Mouse (Mus musculus) megakaryocyte, embryonic 14.5 days (primary cell): ENCODE data around the gene 1700016D06Rik.

Experiments used
- FLI1 ChIP-seq: IDR thresholded peaks from 2 replicates; pipeline ENCODE4 v1.6.1; 2012; ENCODE audit warnings: low read length, inconsistent platforms, mixed read lengths
- GATA1 ChIP-seq: IDR thresholded peaks from 3 replicates; pipeline ENCODE4 v1.6.1; 2012; ENCODE audit warnings: mixed read lengths, low read length, inconsistent platforms, borderline replicate concordance

DNA sequence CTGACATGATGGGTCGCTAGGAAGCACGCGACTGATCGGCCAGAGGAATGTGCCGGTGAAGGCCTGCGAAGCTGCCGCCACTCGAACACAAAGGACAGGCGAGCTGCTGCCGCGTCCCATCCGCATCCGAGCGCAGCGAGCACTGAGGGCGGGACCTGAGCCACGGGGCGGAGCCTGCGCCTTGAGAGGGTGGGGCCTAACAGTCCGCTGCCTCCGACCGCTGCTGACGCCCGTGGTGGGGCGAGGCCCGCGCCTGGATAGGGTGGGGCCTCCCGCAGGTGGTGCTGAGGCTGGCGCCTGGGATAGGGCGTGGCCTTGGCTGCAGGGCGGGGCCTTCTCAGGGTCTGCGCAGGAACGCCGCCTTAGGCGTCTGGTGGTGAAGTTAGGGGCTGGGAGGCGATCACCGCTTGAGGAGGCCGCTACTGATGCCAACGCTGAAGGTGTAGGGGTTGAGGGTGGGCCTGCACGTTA is 65.2 kb downstream of the 1700016D06Rik start, which contains the start of gene Ankrd10:
- TF ChIP-seq GATA1 = no peak
- TF ChIP-seq FLI1 = no peak
